Mouse (Mus musculus) C2C12 (cell line): ENCODE measurements around the gene Aire.

Experiments
- CEBPB ChIP-seq: IDR thresholded peaks from one replicate; pipeline ENCODE4 v1.6.1; 2011; ENCODE audit warnings: low read depth, mild to moderate bottlenecking, control low read depth, moderate library complexity
- CTCF ChIP-seq: IDR thresholded peaks from one replicate; pipeline ENCODE4 v1.5.1; 2011; ENCODE audit not compliant: control insufficient read depth, insufficient read depth, insufficient read length
- FOSL1 ChIP-seq: IDR thresholded peaks from one replicate; pipeline ENCODE4 v1.8.0; 2011; ENCODE audit warnings: mild to moderate bottlenecking, low read length; ENCODE audit not compliant: poor library complexity, insufficient read depth, severe bottlenecking
- MAX ChIP-seq: IDR thresholded peaks from one replicate; pipeline ENCODE4 v1.6.1; 2011; ENCODE audit warnings: mild to moderate bottlenecking, control low read depth
- MYOD1 ChIP-seq: IDR thresholded peaks from one replicate; pipeline ENCODE4 v1.6.1; 2011; ENCODE audit warnings: low read depth; ENCODE audit not compliant: control insufficient read depth, insufficient read length
- MYOG ChIP-seq: IDR thresholded peaks from one replicate; pipeline ENCODE4 v1.6.1; 2011; ENCODE audit not compliant: control insufficient read depth, insufficient read length; ENCODE audit errors: extremely low read depth
- USF1 ChIP-seq: IDR thresholded peaks from one replicate; pipeline ENCODE4 v1.6.1; 2011; ENCODE audit warnings: low read depth, mild to moderate bottlenecking, control low read depth, moderate library complexity

GRCm38 (mm10) chr10:78091865-78092724, 48.7 kb upstream of the Aire start:
- TF ChIP-seq MAX (no peak), CTCF (no peak), USF1 (no peak), CEBPB (no peak), MYOD1 (no peak), MYOG (no peak), FOSL1 (peak; percentile 59)
